Mouse (Mus musculus) megakaryocyte, embryonic 14.5 days (primary cell): ENCODE measurements around the gene Fxyd3.

ENCODE experiments used
- FLI1 ChIP-seq: IDR thresholded peaks from 2 replicates; pipeline ENCODE4 v1.6.1; 2012; ENCODE audit warnings: low read length, inconsistent platforms, mixed read lengths
- GATA1 ChIP-seq: IDR thresholded peaks from 3 replicates; pipeline ENCODE4 v1.6.1; 2012; ENCODE audit warnings: mixed read lengths, low read length, inconsistent platforms, borderline replicate concordance

DNA sequence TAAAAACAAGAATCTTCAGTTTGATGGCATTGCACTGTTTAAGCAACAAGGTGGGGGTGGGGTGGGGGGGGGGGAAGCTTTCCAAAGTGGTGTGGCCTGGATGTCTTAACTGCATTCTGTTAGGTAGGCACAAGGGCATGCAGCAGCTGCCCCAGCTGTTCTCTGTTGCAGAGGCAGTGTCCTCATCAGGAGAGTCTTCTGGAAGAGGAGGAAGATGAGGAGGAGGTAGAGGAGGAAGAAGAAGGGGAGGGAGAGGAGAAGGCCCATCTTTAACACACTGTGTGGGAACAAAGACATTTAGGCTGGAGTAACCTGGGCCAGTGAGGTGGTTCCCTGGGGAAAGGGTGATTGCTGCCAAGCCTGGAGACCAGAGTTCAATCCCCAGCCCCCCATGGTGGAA is 5.6 kb upstream of the Fxyd3 start:
- TF ChIP-seq GATA1 (no peak), FLI1 (no peak)
